10 mouse cellular contexts compared by ENCODE assay signal in genomic region chr14:47515636-47516035, GRCm38 (mm10). TPM values are rescaled to one million over a fixed set of nuclear protein-coding genes. Genes with fewer than 3 reads are reported as not detected.
DNase-seq lines count a peak whose midpoint lies in the region; ATAC-seq lines count a peak whose summit lies in the region.
"Had no signal": no experiment of that assay in that cellular context is flagged by ENCODE, and none has a peak within 500 bp of the region (broad histone marks: within the 10 kb centered on the region; RNA-seq: fewer than 3 reads in every experiment).

No protein-coding gene starts in this region.

- H3K9ac ChIP-seq in heart, embryonic 12.5 days, result no peak overlapping the region
- H3K9ac ChIP-seq in liver, embryonic 12.5 days, result peak overlapping the region; percentile 61
- H3K9ac ChIP-seq: embryonic facial prominence, embryonic 12.5 days had no signal

- no peak for DNase-seq in heart, adult 11 months
- DNase-seq in A20 (ENCODE audit: low read depth, low spot score), result peak; percentile 37
- peak; percentile 83 for DNase-seq in c-Kit-negative CD71-positive TER-119-positive erythroid progenitor cells, embryonic 14.5 days (ENCODE audit: low read depth, low spot score)
- no peak for DNase-seq in right cerebral cortex, postnatal 36 days (ENCODE audit: low spot score in 2 of 2)
- DNase-seq in layer of hippocampus, postnatal 25 days (ENCODE audit: extremely low spot score in 1 of 2, low spot score in 1 of 2), result no peak

- peak overlapping the region; percentile 66; the same call in 1 of the 2 replicates for H3K27ac ChIP-seq in heart, embryonic 12.5 days (ENCODE audit: poor library complexity, severe bottlenecking)
- H3K27ac ChIP-seq in liver, embryonic 12.5 days, result peak overlapping the region; percentile 99
- H3K27ac ChIP-seq: embryonic facial prominence, embryonic 12.5 days; hindbrain, embryonic 10.5 days had no signal

- no peaks in the 10 kb centered on the region for H3K9me3 ChIP-seq in heart, embryonic 12.5 days (replicated peaks)
- no peaks in the 10 kb centered on the region for H3K9me3 ChIP-seq in liver, embryonic 12.5 days (replicated peaks)
- H3K9me3 ChIP-seq: embryonic facial prominence, embryonic 12.5 days; hindbrain, embryonic 10.5 days had no signal

- H3K36me3 ChIP-seq in heart, embryonic 12.5 days, result no peaks in the 10 kb centered on the region; the same call in none of the 2 replicates
- peaks cover 19% of the 10 kb centered on the region for H3K36me3 ChIP-seq in liver, embryonic 12.5 days
- H3K36me3 ChIP-seq: embryonic facial prominence, embryonic 12.5 days; hindbrain, embryonic 10.5 days had no signal

- no peak overlapping the region for H3K4me2 ChIP-seq in heart, embryonic 12.5 days
- H3K4me2 ChIP-seq in liver, embryonic 12.5 days, result peak overlapping the region; percentile 51
- H3K4me2 ChIP-seq: embryonic facial prominence, embryonic 12.5 days had no signal

- peaks cover 29% of the 10 kb centered on the region for H3K4me1 ChIP-seq in heart, embryonic 12.5 days (replicated peaks)
- peaks cover 96% of the 10 kb centered on the region for H3K4me1 ChIP-seq in liver, embryonic 12.5 days
- H3K4me1 ChIP-seq: embryonic facial prominence, embryonic 12.5 days; hindbrain, embryonic 10.5 days had no signal

- no peak overlapping the region for H3K4me3 ChIP-seq in heart, embryonic 12.5 days
- H3K4me3 ChIP-seq in liver, embryonic 12.5 days, result no peak overlapping the region
- H3K4me3 ChIP-seq: embryonic facial prominence, embryonic 12.5 days; hindbrain, embryonic 10.5 days had no signal

- peak; percentile 67 for ATAC-seq in heart, embryonic 12.5 days (ENCODE audit: insufficient number of reproducible peaks, low FRiP score)
- peak; percentile 87 for ATAC-seq in liver, embryonic 12.5 days
- ATAC-seq in monocyte, adult 5-6 weeks (replicated peaks; ENCODE audit: insufficient number of reproducible peaks, low FRiP score, low TSS enrichment, poor library complexity, severe bottlenecking), result no peak

- H3K27me3 ChIP-seq in heart, embryonic 12.5 days (replicated peaks), result no peaks in the 10 kb centered on the region
- no peaks in the 10 kb centered on the region for H3K27me3 ChIP-seq in liver, embryonic 12.5 days (replicated peaks)
- H3K27me3 ChIP-seq: embryonic facial prominence, embryonic 12.5 days had no signal

- 72% methylated on average over 8 of the region's 8 CpGs for WGBS in heart, embryonic 12.5 days
- WGBS in liver, embryonic 12.5 days (ENCODE audit: insufficient replicate concordance), result 32% methylated on average over 8 of the region's 8 CpGs

RNA-seq across cellular contexts. Expression of gene Atg14, which starts 54.8 kb away (rescaled TPM):
- polyA plus RNA-seq in heart, embryonic 12.5 days (2016; fragmentation: Nextera tagmentation; extraction: Ambion mirVana), result 12.3 TPM in 2 replicates
- 7.6 and 8.0 TPM in 2 replicates for polyA plus RNA-seq in liver, embryonic 12.5 days (2016; fragmentation: Nextera tagmentation; extraction: Ambion mirVana)
- 9.4 to 17.0 TPM (median 10.1 TPM) in 3 replicates for total RNA-seq in monocyte, adult 5-6 weeks (2017)
- total RNA-seq in layer of hippocampus, postnatal 25 days (2021), result 10 to 100 TPM; 16.6 to 17.9 TPM

Comparison
In these comparisons a context has a peak if more than half of its experiments do, and no peak if none do; other contexts are left out.
1. DNase-seq: peak in A20 (single experiment) and c-Kit-negative CD71-positive TER-119-positive erythroid progenitor cells, embryonic 14.5 days (single experiment); none in heart, adult 11 months (single experiment), right cerebral cortex, postnatal 36 days (0 of 2) and layer of hippocampus, postnatal 25 days (0 of 2).